Mouse (Mus musculus) embryo, embryonic 9.5 days (tissue): ENCODE measurements around the gene Slx1b.
"Not testable (repeated sequence)": the region's sequence is repeated elsewhere in the genome, so short reads cannot be mapped to it uniquely, and the experiment has no call there.

Source experiments
- DNase-seq: peaks from one replicate; pipeline ENCODE4 v3.0.0-alpha.2; 2017; ENCODE audit errors: extremely low spot score

The Slx1b gene

GRCm38 (mm10) chr7:126702861-126703756 is 7.5 kb upstream of the Slx1b start:
- no peak for DNase-seq

- DNase-seq, result no peak
These were observed 6.8 kb upstream of the Slx1b start for GRCm38 (mm10) chr7:126702358-126702757.

- no peak for DNase-seq
These were observed 6.2 kb upstream of the Slx1b start for GRCm38 (mm10) chr7:126701559-126702357.

GRCm38 (mm10) chr7:126701070-126701469 is 5.5 kb upstream of the Slx1b start:
- peak; percentile 86 for DNase-seq

- DNase-seq, result no peak
These were observed 4.8 kb upstream of the Slx1b start for GRCm38 (mm10) chr7:126700063-126701015.

- DNase-seq, result no peak
These were observed 2.3 kb upstream of the Slx1b start for GRCm38 (mm10) chr7:126697838-126698237.

GRCm38 (mm10) chr7:126696886-126697285 is 1.3 kb upstream of the Slx1b start:
- no peak for DNase-seq

GRCm38 (mm10) chr7:126696303-126696702 is 719 bp upstream of the Slx1b start:
- no peak for DNase-seq

GRCm38 (mm10) chr7:126695210-126695611 is 373 bp downstream of the Slx1b start, which contains the start of gene Bola2:
Bola2 (plus strand) TSS chr7:126695401.
- no peak for DNase-seq

- DNase-seq, result peak; percentile 35
These were observed 1.0 kb downstream of the Slx1b start for GRCm38 (mm10) chr7:126694441-126695051.

GRCm38 (mm10) chr7:126693781-126694180 is 1.8 kb downstream of the Slx1b start:
- DNase-seq, result no peak

- peak; percentile 67 for DNase-seq
These were observed 2.3 kb downstream of the Slx1b start for GRCm38 (mm10) chr7:126693256-126693655.

GRCm38 (mm10) chr7:126692426-126692825 is 3.2 kb downstream of the Slx1b start:
- DNase-seq, result no peak

- DNase-seq, result no peak
These were observed 3.9 kb downstream of the Slx1b start for GRCm38 (mm10) chr7:126691676-126692075.

GRCm38 (mm10) chr7:126690737-126691136 is 4.8 kb downstream of the Slx1b start:
- DNase-seq, result no peak

- DNase-seq, result no peak
These were observed 6.6 kb downstream of the Slx1b start for GRCm38 (mm10) chr7:126689021-126689420.

- DNase-seq, result not testable (repeated sequence)
These were observed 7.4 kb downstream of the Slx1b start for GRCm38 (mm10) chr7:126688156-126688555.

- DNase-seq, result no peak
These were observed 14.4 kb downstream of the Slx1b start for GRCm38 (mm10) chr7:126681221-126681620.

GRCm38 (mm10) chr7:126679683-126680082 is 15.9 kb downstream of the Slx1b start:
- DNase-seq, result no peak

- no peak for DNase-seq
These were observed 16.8 kb downstream of the Slx1b start for GRCm38 (mm10) chr7:126678545-126679341.
